Mouse (Mus musculus) MEL (cell line): ENCODE measurements at regions not wholly inside any gene's neighbourhood (a gene's known extent, or its start where the extent isn't known, plus 50 kb on each side); places are given as distances from the start of the nearest gene placed in this dataset.

Source experiments
- DNase-seq: peaks from one replicate; pipeline ENCODE4 v3.0.0; 2011; ENCODE audit warnings: low read depth, low spot score
- H3K27ac ChIP-seq: 2 replicates; pipeline ENCODE4 v1.5.1; 2012; ENCODE audit warnings: low read depth, mild to moderate bottlenecking, control low read depth, low read length, moderate library complexity; ENCODE audit not compliant: control insufficient read depth
- H3K27me3 ChIP-seq, 2 experiments: fragments of 150-350 bp in 1 of 2; sonication (generic) in 1 of 2; 2 replicates each; pipeline ENCODE4 v1.6.1; 2012; ENCODE audit warnings: low read length in 2 of 2, mild to moderate bottlenecking in 2 of 2, improper control_type of control experiment in 1 of 2, moderate library complexity in 1 of 2; ENCODE audit not compliant: insufficient read depth in 2 of 2, control insufficient read depth in 1 of 2
- H3K36me3 ChIP-seq, 2 experiments: 2 replicates each; pipeline ENCODE4 v1.6.1; 2012 to 2014; ENCODE audit warnings: low read length in 2 of 2, improper control_type of control experiment in 1 of 2, inconsistent platforms in 1 of 2, mild to moderate bottlenecking in 1 of 2; ENCODE audit not compliant: insufficient read depth in 2 of 2, control insufficient read depth in 1 of 2
- H3K4me1 ChIP-seq, 2 experiments: fragments of 150-350 bp in 1 of 2; sonication (generic) in 1 of 2; 2 replicates each; pipeline ENCODE4 v1.6.1; 2012; ENCODE audit warnings: low read length in 2 of 2, improper control_type of control experiment in 1 of 2, mild to moderate bottlenecking in 1 of 2; ENCODE audit not compliant: insufficient read depth in 2 of 2, control insufficient read depth in 1 of 2
- H3K4me3 ChIP-seq, 2 experiments: fragments of 150-350 bp in 1 of 2; sonication (generic) in 1 of 2; 2 replicates each; pipeline ENCODE4 v1.5.1; 2012; ENCODE audit warnings: low read depth in 2 of 2, low read length in 2 of 2, mild to moderate bottlenecking in 2 of 2, moderate library complexity in 2 of 2, control low read depth in 1 of 2, improper control_type of control experiment in 1 of 2; ENCODE audit not compliant: control insufficient read depth in 1 of 2, insufficient read depth in 1 of 2
- H3K79me2 ChIP-seq: 2 replicates; pipeline ENCODE4 v1.6.1; 2012; ENCODE audit warnings: mild to moderate bottlenecking, low read length, moderate library complexity; ENCODE audit not compliant: control insufficient read depth, poor library complexity, insufficient read depth
- H3K9ac ChIP-seq: 2 replicates; pipeline ENCODE4 v1.6.1; 2012; ENCODE audit warnings: low read depth, mild to moderate bottlenecking, control low read depth, low read length, moderate library complexity; ENCODE audit not compliant: control insufficient read depth, poor library complexity, severe bottlenecking
- H3K9me3 ChIP-seq: fragments of 150-350 bp; sonication (generic); replicated peaks from 2 replicates; pipeline ENCODE4 v1.6.1; 2012; ENCODE audit warnings: mild to moderate bottlenecking, low read length, improper control_type of control experiment, moderate library complexity; ENCODE audit not compliant: insufficient read depth
- BHLHE40 ChIP-seq: IDR thresholded peaks from 2 replicates; pipeline ENCODE4 v1.6.1; 2012; ENCODE audit warnings: low read depth, mild to moderate bottlenecking, inconsistent platforms, low read length, improper control_type of control experiment, borderline replicate concordance
- GATA1 ChIP-seq: IDR thresholded peaks from 2 replicates; pipeline ENCODE4 v1.6.1; 2011; ENCODE audit warnings: low read depth, low read length, improper control_type of control experiment
- MAFK ChIP-seq: IDR thresholded peaks from 2 replicates; pipeline ENCODE4 v1.6.1; 2011; ENCODE audit warnings: low read depth, mild to moderate bottlenecking, low read length, improper control_type of control experiment, borderline replicate concordance
- MAX ChIP-seq: IDR thresholded peaks from 2 replicates; pipeline ENCODE4 v1.6.1; 2011; ENCODE audit warnings: low read length, improper control_type of control experiment
- MAZ ChIP-seq: IDR thresholded peaks from 2 replicates; pipeline ENCODE4 v1.6.1; 2012; ENCODE audit warnings: low read depth, mild to moderate bottlenecking, inconsistent platforms, low read length, improper control_type of control experiment
- NRF1 ChIP-seq: IDR thresholded peaks from 2 replicates; pipeline ENCODE4 v1.6.1; 2014; ENCODE audit warnings: low read depth, mild to moderate bottlenecking, inconsistent platforms, low read length, improper control_type of control experiment, moderate library complexity; ENCODE audit not compliant: poor library complexity, insufficient read depth, severe bottlenecking
- POLR2AphosphoS2 ChIP-seq: IDR thresholded peaks from 2 replicates; pipeline ENCODE4 v1.6.1; 2011; ENCODE audit warnings: low read length, improper control_type of control experiment
- RCOR1 ChIP-seq: IDR thresholded peaks from 2 replicates; pipeline ENCODE4 v1.6.1; 2012; ENCODE audit warnings: low read depth, mild to moderate bottlenecking, inconsistent platforms, low read length, improper control_type of control experiment
- SMC3 ChIP-seq: IDR thresholded peaks from 2 replicates; pipeline ENCODE4 v1.6.1; 2011; ENCODE audit warnings: low read depth, low read length, improper control_type of control experiment
- TBP ChIP-seq: IDR thresholded peaks from 2 replicates; pipeline ENCODE4 v1.8.0; 2011; ENCODE audit warnings: low read depth, low read length, improper control_type of control experiment
- TCF12 ChIP-seq: IDR thresholded peaks from 2 replicates; pipeline ENCODE4 v1.6.1; 2014; ENCODE audit warnings: low read depth, mild to moderate bottlenecking, inconsistent platforms, low read length, improper control_type of control experiment, moderate library complexity
- UBTF ChIP-seq: IDR thresholded peaks from 2 replicates; pipeline ENCODE4 v1.6.1; 2012; ENCODE audit warnings: low read depth, mild to moderate bottlenecking, inconsistent platforms, low read length, improper control_type of control experiment, moderate library complexity, borderline replicate concordance; ENCODE audit not compliant: insufficient read depth
- USF1 ChIP-seq: IDR thresholded peaks from 2 replicates; pipeline ENCODE4 v1.6.1; 2014; ENCODE audit warnings: low read depth, mild to moderate bottlenecking, inconsistent platforms, low read length, improper control_type of control experiment, moderate library complexity
- ZKSCAN1 ChIP-seq: IDR thresholded peaks from 2 replicates; pipeline ENCODE4 v1.6.1; 2012; ENCODE audit warnings: low read depth, mild to moderate bottlenecking, inconsistent platforms, low read length, improper control_type of control experiment, moderate library complexity
- ZMIZ1 ChIP-seq: IDR thresholded peaks from 2 replicates; pipeline ENCODE4 v1.6.1; 2012; ENCODE audit warnings: low read depth, mild to moderate bottlenecking, inconsistent platforms, low read length, improper control_type of control experiment, moderate library complexity
- ZNF384 ChIP-seq: IDR thresholded peaks from 2 replicates; pipeline ENCODE4 v1.6.1; 2012; ENCODE audit warnings: low read depth, mild to moderate bottlenecking, inconsistent platforms, low read length, improper control_type of control experiment

GRCm38 (mm10) chr1:10835653-10836415 lies 578.1 kb upstream of the A830018L16Rik start:
- H3K36me3 ChIP-seq: no peaks in the 10 kb centered on the region
- DNase-seq: no peak
- H3K4me3 ChIP-seq: no peak overlapping the region
- H3K4me1 ChIP-seq: no peaks in the 10 kb centered on the region
- TF ChIP-seq POLR2AphosphoS2 (no peak), SMC3 (no peak), BHLHE40 (no peak), TCF12 (no peak), USF1 (no peak), ZKSCAN1 (no peak), MAZ (no peak)
- H3K9ac ChIP-seq: no peak overlapping the region
- no peaks in the 10 kb centered on the region for H3K9me3 ChIP-seq
- no peak overlapping the region for H3K27ac ChIP-seq
- no peaks in the 10 kb centered on the region for H3K79me2 ChIP-seq
- no peaks in the 10 kb centered on the region for H3K27me3 ChIP-seq

GRCm38 (mm10) chr1:10837180-10837579 lies 576.7 kb upstream of the A830018L16Rik start:
- Histone ChIP-seq H3K9me3 (no peaks in the 10 kb centered on the region), H3K79me2 (no peaks in the 10 kb centered on the region), H3K4me3 (no peak overlapping the region), H3K27ac (no peak overlapping the region), H3K4me1 (no peaks in the 10 kb centered on the region), H3K9ac (no peak overlapping the region), H3K27me3 (no peaks in the 10 kb centered on the region)
- DNase-seq: no peak
- no peak for TF ChIP-seq UBTF
- no peak for TF ChIP-seq NRF1
- no peak for TF ChIP-seq MAFK
- TF ChIP-seq, all 39 proteins: peak for 0
- no peaks in the 10 kb centered on the region for H3K36me3 ChIP-seq

- H3K4me3 ChIP-seq: no peak overlapping the region
- H3K9me3 ChIP-seq: no peaks in the 10 kb centered on the region
- no peak overlapping the region for H3K9ac ChIP-seq
- no peak for DNase-seq
- no peak overlapping the region for H3K27ac ChIP-seq
- TF ChIP-seq RCOR1 (no peak), TCF12 (no peak), ZMIZ1 (no peak), TBP (no peak), MAZ (no peak), ZNF384 (no peak), GATA1 (no peak), MAX (no peak), ZKSCAN1 (no peak)
- no peaks in the 10 kb centered on the region for H3K36me3 ChIP-seq
- no peaks in the 10 kb centered on the region for H3K27me3 ChIP-seq
- H3K79me2 ChIP-seq: no peaks in the 10 kb centered on the region
- H3K4me1 ChIP-seq: no peaks in the 10 kb centered on the region
Measured at GRCm38 (mm10) chr1:10852934-10853333, 561.0 kb upstream of the A830018L16Rik start.
